21 mouse cellular contexts compared by ENCODE assay signal in genomic region chr12:107118364-107118763, GRCm38 (mm10).
DNase-seq lines count a peak whose midpoint lies in the region; ATAC-seq and TF ChIP-seq lines count a peak whose summit lies in the region.
"Had no signal": no experiment of that assay in that cellular context is flagged by ENCODE, and none has a peak within 500 bp of the region (broad histone marks: within the 10 kb centered on the region; RNA-seq: fewer than 3 reads in every experiment).

No protein-coding gene starts in this region.

- H3K27ac ChIP-seq in midbrain, embryonic 11.5 days (ENCODE audit: low read depth, low read length) = no peak overlapping the region
- H3K27ac ChIP-seq in midbrain, embryonic 14.5 days (replicated peaks; ENCODE audit: low read depth, low read length) = no peak overlapping the region
- H3K27ac ChIP-seq: embryonic facial prominence, embryonic 13.5 days; forebrain, embryonic 12.5 days; hindbrain, embryonic 15.5 days; midbrain, embryonic 12.5 days had no signal

- 77% methylated on average over 3 of the region's 3 CpGs for WGBS in midbrain, embryonic 11.5 days
- WGBS in midbrain, embryonic 14.5 days = 81% methylated on average over 3 of the region's 3 CpGs
- WGBS in lung, adult 2 months = 65% methylated on average over 3 of the region's 3 CpGs

- H3K9me3 ChIP-seq in midbrain, embryonic 11.5 days (ENCODE audit: control insufficient read depth, low read length) = no peaks in the 10 kb centered on the region
- no peaks in the 10 kb centered on the region for H3K9me3 ChIP-seq in midbrain, embryonic 14.5 days (ENCODE audit: control insufficient read depth, low read length)
- H3K9me3 ChIP-seq: embryonic facial prominence, embryonic 13.5 days; forebrain, embryonic 12.5 days; hindbrain, embryonic 15.5 days; midbrain, embryonic 12.5 days had no signal

- DNase-seq in midbrain, embryonic 11.5 days (ENCODE audit: low spot score, missing footprints) = peak; percentile 8
- DNase-seq in midbrain, embryonic 14.5 days = no peak
- DNase-seq in thymus, adult 18-20 months = peak; percentile 54 to 78
- DNase-seq in thymus, postnatal 36 days = peak; percentile 66 to 80
- no peak for DNase-seq in adrenal gland, postnatal 4 days (ENCODE audit: low spot score in 2 of 2)
- DNase-seq in lung, adult 2 months = no peak
- DNase-seq in adrenal gland, adult 2 months = no peak
- DNase-seq: adrenal gland, postnatal 36 days; cerebellum, adult 11-12 months; cerebellum, postnatal 25 days; embryo, embryonic 11 days; heart, postnatal 4 days; kidney, adult 11 months; lung, postnatal 10 days; right cerebral cortex, postnatal 14 days had no signal

- H3K9ac ChIP-seq in midbrain, embryonic 11.5 days (ENCODE audit: low read length) = no peak overlapping the region
- H3K9ac ChIP-seq in midbrain, embryonic 14.5 days (replicated peaks; ENCODE audit: low read length) = no peak overlapping the region
- H3K9ac ChIP-seq: embryonic facial prominence, embryonic 13.5 days; forebrain, embryonic 12.5 days; hindbrain, embryonic 15.5 days; midbrain, embryonic 12.5 days had no signal

- no peaks in the 10 kb centered on the region for H3K4me1 ChIP-seq in midbrain, embryonic 11.5 days (ENCODE audit: control insufficient read depth, insufficient read depth, low read length)
- H3K4me1 ChIP-seq in midbrain, embryonic 14.5 days (ENCODE audit: control insufficient read depth, insufficient read depth, low read length) = no peaks in the 10 kb centered on the region
- no peaks in the 10 kb centered on the region for H3K4me1 ChIP-seq in lung, adult 2 months (ENCODE audit: control insufficient read depth, insufficient read depth, low read length)
- H3K4me1 ChIP-seq: hindbrain, embryonic 15.5 days had no signal

- TF ChIP-seq POLR2A in lung, adult 2 months (IDR thresholded peaks at IDR 0.05; ENCODE audit: borderline replicate concordance, extremely low read depth, low read depth, low read length) = no peak

- H3K27me3 ChIP-seq in midbrain, embryonic 11.5 days (ENCODE audit: control insufficient read depth, insufficient read depth, low read length) = no peaks in the 10 kb centered on the region
- H3K27me3 ChIP-seq in midbrain, embryonic 14.5 days (ENCODE audit: control insufficient read depth, insufficient read depth, low read length) = no peaks in the 10 kb centered on the region
- H3K27me3 ChIP-seq: embryonic facial prominence, embryonic 13.5 days; forebrain, embryonic 12.5 days; midbrain, embryonic 12.5 days had no signal

- H3K4me2 ChIP-seq in midbrain, embryonic 11.5 days = no peak overlapping the region
- no peak overlapping the region for H3K4me2 ChIP-seq in midbrain, embryonic 14.5 days (ENCODE audit: low read length)
- H3K4me2 ChIP-seq: embryonic facial prominence, embryonic 13.5 days; forebrain, embryonic 12.5 days; hindbrain, embryonic 15.5 days; midbrain, embryonic 12.5 days had no signal

- no peak for ATAC-seq in midbrain, embryonic 11.5 days (ENCODE audit: low FRiP score)
- no peak for ATAC-seq in midbrain, embryonic 14.5 days (ENCODE audit: low FRiP score, low TSS enrichment)
- ATAC-seq in activated CD4-positive, CD25-positive, alpha-beta regulatory T cell, adult 4 months = peak; percentile 82

- H3K4me3 ChIP-seq in midbrain, embryonic 11.5 days (ENCODE audit: low read depth, low read length) = no peak overlapping the region
- H3K4me3 ChIP-seq in midbrain, embryonic 14.5 days (replicated peaks; ENCODE audit: low read depth, low read length) = no peak overlapping the region
- H3K4me3 ChIP-seq in lung, adult 2 months (replicated peaks; ENCODE audit: extremely low read depth, low read depth, low read length) = no peak overlapping the region
- H3K4me3 ChIP-seq: embryonic facial prominence, embryonic 13.5 days; erythroblast, embryonic 14.5 days; forebrain, embryonic 12.5 days; hindbrain, embryonic 15.5 days; midbrain, embryonic 12.5 days had no signal

- no peak for TF ChIP-seq CTCF in lung, adult 2 months (IDR thresholded peaks at IDR 0.05; ENCODE audit: insufficient read depth, low read length)

- H3K36me3 ChIP-seq in midbrain, embryonic 11.5 days (ENCODE audit: control insufficient read depth, insufficient read depth, low read length) = no peaks in the 10 kb centered on the region
- H3K36me3 ChIP-seq in midbrain, embryonic 14.5 days (ENCODE audit: control insufficient read depth, insufficient read depth, low read length) = no peaks in the 10 kb centered on the region
- H3K36me3 ChIP-seq: embryonic facial prominence, embryonic 13.5 days; forebrain, embryonic 12.5 days; hindbrain, embryonic 15.5 days; midbrain, embryonic 12.5 days had no signal

Comparison
In these comparisons a context has a peak if more than half of its experiments do, and no peak if none do; other contexts are left out.
1. DNase-seq: peak in midbrain, embryonic 11.5 days (single experiment), thymus, adult 18-20 months (2 of 2) and thymus, postnatal 36 days (2 of 2); none in midbrain, embryonic 14.5 days (single experiment), adrenal gland, postnatal 4 days (0 of 2), lung, adult 2 months (single experiment) and adrenal gland, adult 2 months (single experiment).